Mouse (Mus musculus) bone marrow, adult 2 months (tissue): Measurements from ENCODE around the gene Klhdc10. TPM values are rescaled to one million over a fixed set of nuclear protein-coding genes. Genes with fewer than 3 reads are reported as not detected.

Source experiments
- H3K27ac ChIP-seq: fragments of 200-500 bp; 2 replicates; pipeline ENCODE4 v1.5.1; 2012; ENCODE audit warnings: low read depth, mild to moderate bottlenecking, control low read depth, inconsistent platforms, low read length; ENCODE audit not compliant: control insufficient read depth, poor library complexity, insufficient read depth
- H3K4me1 ChIP-seq: fragments of 200-500 bp; 2 replicates; pipeline ENCODE4 v1.6.1; 2011; ENCODE audit warnings: low read length; ENCODE audit not compliant: control insufficient read depth, insufficient read depth
- H3K4me3 ChIP-seq: fragments of 200-500 bp; replicated peaks from 2 replicates; pipeline ENCODE3; 2011; ENCODE audit warnings: mild to moderate bottlenecking, low read depth, low read length, control low read depth; ENCODE audit not compliant: control insufficient read depth
- CTCF ChIP-seq: fragments of 200-500 bp; IDR thresholded peaks from 2 replicates; pipeline ENCODE4 v1.5.1; 2011; ENCODE audit warnings: low read length, control low read depth; ENCODE audit not compliant: control insufficient read depth, insufficient read depth
- POLR2A ChIP-seq: fragments of 200-500 bp; IDR thresholded peaks from 2 replicates; pipeline ENCODE4 v1.6.1; 2011; ENCODE audit warnings: low read depth, mild to moderate bottlenecking, control low read depth, low read length, borderline replicate concordance; ENCODE audit not compliant: control insufficient read depth
- WGBS: fragments of 180-500 bp; shearing (Covaris S2); methylation state at CpG from one replicate; pipeline ENCODE4 v1.1.7; 2018; 5-methylcytosine and 5-hydroxymethylcytosine counted together
- polyA plus RNA-seq: library from polyadenylated mRNA; stranded (reverse); fragments of >200 nt; gene quantifications from 2 replicates; pipeline ENCODE4 v1.2.4, GENCODE M21; 2011; ENCODE audit warnings: low replicate concordance; ENCODE audit not compliant: missing spikeins, insufficient read depth, insufficient read length

The Klhdc10 gene
- polyA plus RNA-seq, 1 experiment, result 15.5 TPM

DNA sequence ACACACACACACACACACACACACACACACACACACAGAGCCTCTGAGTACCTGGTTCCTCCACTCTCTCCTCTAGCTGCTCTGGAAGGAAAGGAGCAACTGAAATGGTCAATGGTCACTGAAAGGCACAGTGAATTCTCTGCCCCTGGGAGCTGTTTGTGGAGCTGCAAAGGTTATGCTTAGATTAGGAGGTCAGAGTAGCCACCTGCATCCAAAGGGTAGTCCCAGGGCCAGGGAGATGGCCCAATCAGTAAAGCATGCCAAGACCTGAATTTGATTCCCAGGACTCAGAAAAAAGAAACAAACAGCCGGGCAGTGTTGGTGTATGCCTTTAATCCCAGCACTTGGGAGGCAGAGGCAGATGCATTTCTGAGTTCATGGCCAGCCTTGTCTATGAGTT lies 66.4 kb downstream of the Klhdc10 start:
- 89% methylated on average over 1 of the region's 1 CpGs for WGBS
- TF ChIP-seq POLR2A (no peak), CTCF (no peak)
- Histone ChIP-seq H3K27ac (no peak overlapping the region), H3K4me1 (no peaks in the 10 kb centered on the region), H3K4me3 (no peak overlapping the region)

DNA sequence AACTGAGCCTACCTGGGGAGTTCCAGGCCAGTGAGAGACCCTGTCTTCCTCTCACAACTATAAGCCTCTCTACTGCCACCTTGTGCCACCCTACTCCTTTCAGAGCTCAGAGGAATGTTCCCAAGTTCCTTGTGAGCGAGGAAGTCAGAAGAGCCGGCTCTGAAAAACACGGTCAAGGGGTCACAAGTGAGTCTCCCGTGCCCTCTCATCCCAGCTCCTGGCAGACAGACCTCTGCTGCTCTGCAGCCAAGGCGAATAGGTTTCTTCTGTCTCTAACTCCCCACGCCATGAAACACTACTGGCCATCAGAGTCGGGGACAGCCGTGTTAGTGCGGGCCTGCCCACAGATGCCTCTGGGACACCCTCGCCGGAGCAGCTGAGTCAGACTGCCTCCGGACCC lies 67.0 kb downstream of the Klhdc10 start:
- Histone ChIP-seq H3K27ac (no peak overlapping the region), H3K4me3 (no peak overlapping the region), H3K4me1 (no peaks in the 10 kb centered on the region)
- TF ChIP-seq CTCF (no peak), POLR2A (no peak)
- 56% methylated on average over 12 of the region's 12 CpGs for WGBS

DNA sequence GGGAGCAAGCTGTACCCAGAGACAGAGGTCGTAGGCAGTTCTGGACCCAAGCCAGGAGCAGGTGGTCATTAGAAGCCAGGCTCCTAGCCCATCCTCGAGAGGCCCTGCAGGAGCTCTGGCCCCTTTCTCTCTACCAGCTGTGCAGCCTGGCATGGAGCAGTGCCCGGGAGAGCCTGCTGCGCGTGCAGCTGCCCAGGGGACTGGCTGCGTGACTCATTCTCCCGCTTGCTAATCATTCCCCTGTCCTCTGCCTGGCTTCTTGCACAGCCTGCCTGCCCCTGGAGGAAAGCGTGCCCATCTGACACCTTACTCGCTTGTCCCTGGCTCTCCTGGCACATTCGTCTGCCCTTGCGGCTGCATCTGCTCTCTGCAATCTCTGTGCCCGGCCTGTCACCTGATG lies 67.7 kb downstream of the Klhdc10 start:
- Histone ChIP-seq H3K4me1 (no peaks in the 10 kb centered on the region), H3K4me3 (no peak overlapping the region), H3K27ac (no peak overlapping the region)
- WGBS, result 87% methylated on average over 12 of the region's 12 CpGs
- TF ChIP-seq CTCF (no peak), POLR2A (no peak)

DNA sequence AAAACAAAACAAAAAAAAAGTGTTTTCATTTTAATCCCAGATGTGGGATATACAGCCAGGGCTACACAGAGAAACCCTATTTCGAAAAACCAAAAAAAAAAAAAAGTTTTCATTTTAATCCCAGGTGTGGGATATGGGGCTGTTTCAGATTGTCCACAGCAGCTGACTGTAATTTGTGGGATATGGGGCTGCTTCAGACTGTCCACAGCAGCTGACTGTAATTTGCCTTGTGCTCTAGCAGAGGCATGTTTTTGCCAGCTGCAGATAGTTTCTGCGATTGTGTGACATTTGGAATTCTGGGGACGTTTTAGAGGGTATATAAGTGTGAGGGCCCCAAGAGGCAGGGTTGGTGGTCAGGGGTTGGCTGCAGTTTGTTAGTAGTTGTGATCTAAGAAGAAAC lies 70.0 kb downstream of the Klhdc10 start:
- 67% methylated on average over 3 of the region's 3 CpGs for WGBS
- H3K4me1 ChIP-seq, result no peaks in the 10 kb centered on the region
- no peak overlapping the region for H3K27ac ChIP-seq
- TF ChIP-seq POLR2A (no peak), CTCF (no peak)
- no peak overlapping the region for H3K4me3 ChIP-seq

DNA sequence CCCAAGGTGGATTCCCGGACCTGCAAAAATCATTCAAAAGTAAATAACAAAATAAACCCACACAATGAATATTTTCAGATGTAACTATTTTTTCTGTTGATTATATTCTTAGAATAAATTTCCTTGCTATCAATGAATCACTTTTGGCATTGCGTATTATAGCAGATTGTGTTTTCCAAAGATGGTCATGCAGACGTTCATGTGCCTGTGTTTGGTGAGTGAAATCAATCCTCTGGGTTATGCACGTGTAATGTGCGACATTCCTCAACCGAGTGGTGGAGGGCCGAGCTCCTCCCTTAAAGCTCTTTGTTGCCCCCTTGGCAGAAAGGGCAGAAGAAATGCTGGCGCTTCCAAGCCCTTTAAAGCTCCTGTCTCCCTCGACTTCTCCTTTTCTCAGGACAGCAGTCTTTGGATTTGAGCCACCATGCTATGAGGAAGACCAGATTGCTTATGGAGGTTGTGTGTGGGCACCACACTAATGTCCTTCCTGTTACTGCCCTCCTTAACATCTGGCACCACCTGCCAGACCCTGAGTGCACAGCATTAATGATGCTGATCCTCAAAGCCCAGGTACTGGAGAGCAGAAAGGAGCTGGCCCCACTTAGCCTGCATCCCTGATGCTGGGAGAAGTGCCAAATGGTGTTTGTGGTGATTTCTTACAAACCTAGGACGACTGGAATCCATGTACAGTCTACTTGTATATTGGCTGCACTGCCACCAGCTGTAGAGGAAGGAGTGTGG lies 74.5 kb downstream of the Klhdc10 start:
- Histone ChIP-seq H3K4me1 (no peaks in the 10 kb centered on the region), H3K4me3 (no peak overlapping the region), H3K27ac (no peak overlapping the region)
- 68% methylated on average over 10 of the region's 10 CpGs for WGBS
- no peak for TF ChIP-seq POLR2A

DNA sequence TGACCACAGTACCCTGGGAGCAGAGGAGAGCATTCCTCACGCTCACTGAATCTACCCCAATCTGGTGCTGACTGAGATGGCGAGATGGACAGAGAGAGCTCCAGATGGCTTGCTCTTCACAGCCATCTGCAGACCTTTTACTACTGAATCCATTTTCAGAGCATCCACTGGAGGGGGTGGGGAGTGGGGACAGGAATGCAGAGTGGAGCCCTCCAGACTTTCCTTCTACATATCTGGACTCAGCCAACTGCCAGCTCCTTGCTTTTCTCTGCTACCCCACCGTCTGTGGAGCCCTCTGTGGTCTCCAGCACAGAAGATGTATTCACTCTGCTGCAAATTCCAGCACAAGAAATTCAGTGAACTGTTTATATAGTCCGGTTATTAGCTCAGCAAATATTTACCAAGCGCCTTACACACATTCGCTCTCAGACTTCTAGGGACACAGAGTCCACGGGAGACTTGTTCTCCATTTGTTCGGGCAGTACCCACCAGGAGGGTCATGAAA lies 75.6 kb downstream of the Klhdc10 start:
- H3K4me1 ChIP-seq, result no peaks in the 10 kb centered on the region
- 91% methylated on average over 8 of the region's 8 CpGs for WGBS
- TF ChIP-seq POLR2A (no peak), CTCF (no peak)
- H3K4me3 ChIP-seq, result no peak overlapping the region
- H3K27ac ChIP-seq, result no peak overlapping the region

DNA sequence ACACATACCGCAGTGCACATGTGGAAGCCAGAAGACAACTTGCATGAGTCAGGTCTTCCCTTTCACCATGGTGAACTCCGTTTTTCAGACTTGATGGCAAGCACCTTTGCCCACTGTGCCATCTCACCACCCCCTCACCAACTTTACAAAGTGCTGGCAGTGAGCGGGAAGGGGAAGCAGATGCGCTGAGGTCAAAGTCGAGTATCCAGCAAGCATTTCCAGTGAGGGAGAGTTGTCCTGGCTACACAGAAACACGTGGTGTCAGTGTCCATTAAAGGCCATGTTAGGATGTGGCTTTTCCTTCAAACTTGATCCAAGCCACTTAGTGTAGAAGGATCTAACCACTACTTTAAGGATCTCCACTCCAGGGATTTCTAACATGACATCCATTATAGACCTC lies 76.1 kb downstream of the Klhdc10 start:
- no peak overlapping the region for H3K4me3 ChIP-seq
- H3K27ac ChIP-seq, result no peak overlapping the region
- TF ChIP-seq CTCF (no peak), POLR2A (no peak)
- no peaks in the 10 kb centered on the region for H3K4me1 ChIP-seq
- WGBS, result 84% methylated on average over 6 of the region's 6 CpGs

DNA sequence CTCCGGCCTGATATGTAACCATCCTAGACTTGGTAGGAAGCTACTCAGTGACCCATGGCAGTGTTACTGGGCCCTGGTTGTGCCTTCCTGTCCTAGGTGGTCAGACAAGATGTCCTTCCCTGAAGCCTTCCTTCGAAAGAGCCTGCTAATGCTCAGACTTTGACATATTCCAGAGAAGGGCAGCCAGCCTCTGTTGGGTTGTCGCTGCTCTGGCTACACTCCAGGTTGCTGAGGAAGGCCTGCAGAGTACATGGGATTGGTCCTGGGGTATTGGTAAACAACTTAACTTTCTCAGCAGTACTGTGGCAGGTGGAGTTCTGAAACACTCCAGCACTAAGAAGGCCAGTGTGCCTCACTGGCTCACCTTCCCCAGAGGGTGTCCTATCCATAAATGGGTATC lies 77.8 kb downstream of the Klhdc10 start:
- Histone ChIP-seq H3K27ac (no peak overlapping the region), H3K4me1 (no peaks in the 10 kb centered on the region), H3K4me3 (no peak overlapping the region)
- WGBS, result 93% methylated on average over 3 of the region's 3 CpGs
- TF ChIP-seq POLR2A (no peak), CTCF (no peak)

DNA sequence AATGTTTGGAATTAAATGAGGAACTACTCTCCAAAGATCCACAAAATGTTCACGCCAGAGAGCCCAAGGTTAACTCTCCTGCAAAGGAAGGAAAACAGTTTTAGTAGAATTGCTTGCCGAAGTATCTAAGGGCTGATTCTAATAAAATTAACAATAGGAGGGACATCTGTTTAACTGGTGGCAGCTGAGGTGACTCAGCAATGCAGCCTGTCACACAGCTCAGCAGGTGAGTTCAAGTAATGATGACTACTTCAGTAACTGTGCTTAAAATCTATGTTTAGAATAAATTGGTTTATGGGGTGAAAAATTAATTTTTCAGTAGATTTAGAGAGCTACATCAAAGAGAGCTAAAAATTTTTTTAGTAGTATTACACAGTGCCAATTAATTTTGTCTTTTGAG lies 81.2 kb downstream of the Klhdc10 start:
- no peak overlapping the region for H3K27ac ChIP-seq
- no peak overlapping the region for H3K4me3 ChIP-seq
- 89% methylated on average over 2 of the region's 2 CpGs for WGBS
- H3K4me1 ChIP-seq, result no peaks in the 10 kb centered on the region
- TF ChIP-seq CTCF (no peak), POLR2A (no peak)
